Mouse (Mus musculus) hindlimb bud, embryonic 11.5 days (tissue): ENCODE results near the gene 1700001C19Rik.

Source experiments
- DNase-seq: peaks from one replicate; pipeline ENCODE4 v3.0.0-alpha.2; 2012; ENCODE audit warnings: low read depth, low spot score; ENCODE audit errors: extremely low spot score

Gene 1700001C19Rik

GRCm38 (mm10) chr17:47462728-47463388 is 25.7 kb upstream of the 1700001C19Rik start:
- DNase-seq: no peak

GRCm38 (mm10) chr17:47462209-47462608 is 25.0 kb upstream of the 1700001C19Rik start:
- no peak for DNase-seq

GRCm38 (mm10) chr17:47461688-47462087 is 24.5 kb upstream of the 1700001C19Rik start:
- no peak for DNase-seq

- no peak for DNase-seq
These were observed 22.3 kb upstream of the 1700001C19Rik start for GRCm38 (mm10) chr17:47459341-47459919.

DNA sequence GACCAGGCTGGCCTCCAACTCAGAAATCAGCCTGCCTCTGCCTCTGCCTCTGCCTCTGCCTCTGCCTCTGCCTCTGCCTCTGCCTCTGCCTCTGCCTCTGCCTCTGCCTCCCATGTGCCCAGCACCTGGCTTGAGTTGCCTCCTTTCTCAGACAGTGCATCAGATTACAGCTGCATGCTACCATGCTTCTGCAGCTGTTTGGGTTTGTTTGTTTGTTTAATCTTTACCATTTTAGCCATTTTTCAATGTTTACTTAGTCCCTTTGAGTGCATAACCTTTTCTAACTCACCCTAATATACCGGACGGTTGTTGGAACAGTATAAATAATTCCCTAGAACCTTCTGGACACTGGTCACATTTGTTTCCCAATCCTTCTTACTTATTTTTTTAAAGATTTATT is 21.8 kb upstream of the 1700001C19Rik start:
- no peak for DNase-seq

GRCm38 (mm10) chr17:47458310-47458709 is 21.1 kb upstream of the 1700001C19Rik start:
- no peak for DNase-seq

- no peak for DNase-seq
These were observed 17.5 kb upstream of the 1700001C19Rik start for GRCm38 (mm10) chr17:47454675-47455074.

GRCm38 (mm10) chr17:47452886-47453285 is 15.7 kb upstream of the 1700001C19Rik start:
- DNase-seq: no peak

DNA sequence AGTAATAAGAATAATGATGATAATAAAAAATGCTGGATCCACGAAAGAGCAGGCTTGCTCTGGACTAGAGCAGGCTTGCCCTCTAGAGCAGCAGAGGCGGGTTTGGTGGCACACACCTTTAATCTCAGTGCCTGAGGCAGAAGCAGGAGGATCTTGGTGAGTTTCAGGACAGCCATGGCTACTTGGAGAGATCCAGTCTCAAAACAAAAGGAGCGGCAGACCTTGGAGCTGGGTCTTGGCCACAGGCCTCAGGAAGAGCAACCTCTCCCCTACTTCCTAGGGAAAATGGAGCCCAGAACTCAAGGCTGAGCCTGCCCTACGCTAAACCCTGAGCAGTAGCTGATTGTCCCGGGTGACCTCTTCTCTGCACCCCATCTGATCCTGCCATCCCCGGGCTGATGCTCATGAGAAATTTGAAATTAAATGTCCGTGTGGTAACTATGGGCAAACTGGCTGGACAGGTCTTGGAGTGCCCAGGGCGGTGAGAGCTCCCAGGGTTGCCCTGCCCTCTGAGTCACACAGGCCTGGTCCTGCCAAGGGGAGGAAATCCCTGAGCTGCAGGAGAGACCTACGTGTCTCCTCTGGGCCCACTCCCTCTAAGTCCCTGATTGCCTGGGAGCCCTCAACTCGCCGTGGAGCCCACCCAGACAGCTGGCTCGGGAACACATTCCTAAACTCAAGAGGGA is 13.8 kb upstream of the 1700001C19Rik start:
- no peak for DNase-seq

GRCm38 (mm10) chr17:47450239-47450638 is 13.1 kb upstream of the 1700001C19Rik start:
- no peak for DNase-seq

DNA sequence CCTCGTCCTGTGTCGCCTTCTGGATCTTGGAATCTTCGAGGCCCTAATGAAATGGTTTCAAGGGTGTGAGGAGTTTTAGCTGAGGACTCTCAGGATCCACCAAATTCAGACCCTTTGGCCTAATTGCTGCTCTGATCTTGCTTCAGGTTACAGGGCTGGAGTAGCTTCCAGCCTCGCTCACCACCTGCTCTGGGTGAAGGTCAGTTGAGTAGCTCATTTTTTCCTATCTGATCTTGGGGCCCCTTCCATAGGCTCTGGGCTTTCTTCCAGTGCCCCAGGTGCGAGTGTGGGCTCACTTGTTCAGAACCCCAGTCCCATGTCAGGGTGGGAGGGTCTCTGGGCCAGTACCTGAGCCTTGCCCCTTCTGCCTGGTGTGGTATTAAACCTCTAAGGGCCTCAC is 12.3 kb upstream of the 1700001C19Rik start:
- no peak for DNase-seq

GRCm38 (mm10) chr17:47448523-47449372 is 11.6 kb upstream of the 1700001C19Rik start:
- DNase-seq: no peak

DNA sequence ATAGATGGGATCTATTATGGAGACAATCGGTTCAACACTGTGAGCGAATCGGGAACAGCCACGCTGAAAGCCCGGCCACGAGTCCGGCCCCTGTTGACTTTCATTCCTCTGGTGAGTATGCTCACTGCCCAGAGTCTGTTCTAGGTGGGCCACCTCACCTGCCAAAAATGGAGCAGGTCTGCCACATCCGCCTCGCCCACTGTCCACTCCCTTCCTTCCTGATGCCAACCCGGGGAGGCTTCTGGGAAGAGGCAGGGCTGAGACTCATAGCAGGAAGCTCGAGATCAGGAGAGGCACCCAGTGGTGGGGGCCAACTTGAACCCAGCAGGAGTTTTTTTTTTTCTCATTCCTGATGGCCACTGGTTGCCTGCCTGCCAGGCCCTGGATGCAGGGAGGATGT is 9.4 kb upstream of the 1700001C19Rik start:
- no peak for DNase-seq

GRCm38 (mm10) chr17:47446025-47446424 is 8.8 kb upstream of the 1700001C19Rik start:
- no peak for DNase-seq

- no peak for DNase-seq
These were observed 8.3 kb upstream of the 1700001C19Rik start for GRCm38 (mm10) chr17:47445518-47445917.

GRCm38 (mm10) chr17:47444113-47444512 is 6.9 kb upstream of the 1700001C19Rik start:
- no peak for DNase-seq

- no peak for DNase-seq
These were observed 5.1 kb upstream of the 1700001C19Rik start for GRCm38 (mm10) chr17:47442271-47442670.

GRCm38 (mm10) chr17:47441296-47442051 is 4.3 kb upstream of the 1700001C19Rik start:
- DNase-seq: no peak

DNA sequence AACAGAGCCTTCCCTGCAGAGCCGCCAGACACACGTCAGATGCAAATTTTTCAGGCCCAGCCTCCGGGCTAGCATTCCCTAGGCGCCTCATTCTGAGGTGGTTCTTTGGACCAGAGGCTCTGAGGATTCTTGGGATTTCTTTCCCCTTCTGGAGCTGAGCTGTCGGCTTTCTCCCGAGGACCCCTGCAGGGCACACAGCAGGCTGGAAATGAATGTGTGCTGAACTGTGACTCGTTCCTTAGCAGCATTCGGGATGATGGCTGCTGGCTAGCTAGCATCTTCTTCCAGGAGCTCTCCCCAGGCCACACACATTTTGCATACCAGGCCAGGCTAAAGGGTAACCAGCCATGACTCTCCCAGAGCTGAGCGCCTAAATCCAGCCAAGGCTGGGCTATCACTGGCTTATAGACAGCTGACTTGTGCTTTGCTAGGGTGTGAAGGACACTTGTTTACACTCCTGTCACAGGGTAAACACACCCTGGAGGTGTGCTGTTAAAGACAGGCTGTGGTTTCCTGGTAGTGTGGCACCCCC is 3.2 kb upstream of the 1700001C19Rik start:
- no peak for DNase-seq

DNA sequence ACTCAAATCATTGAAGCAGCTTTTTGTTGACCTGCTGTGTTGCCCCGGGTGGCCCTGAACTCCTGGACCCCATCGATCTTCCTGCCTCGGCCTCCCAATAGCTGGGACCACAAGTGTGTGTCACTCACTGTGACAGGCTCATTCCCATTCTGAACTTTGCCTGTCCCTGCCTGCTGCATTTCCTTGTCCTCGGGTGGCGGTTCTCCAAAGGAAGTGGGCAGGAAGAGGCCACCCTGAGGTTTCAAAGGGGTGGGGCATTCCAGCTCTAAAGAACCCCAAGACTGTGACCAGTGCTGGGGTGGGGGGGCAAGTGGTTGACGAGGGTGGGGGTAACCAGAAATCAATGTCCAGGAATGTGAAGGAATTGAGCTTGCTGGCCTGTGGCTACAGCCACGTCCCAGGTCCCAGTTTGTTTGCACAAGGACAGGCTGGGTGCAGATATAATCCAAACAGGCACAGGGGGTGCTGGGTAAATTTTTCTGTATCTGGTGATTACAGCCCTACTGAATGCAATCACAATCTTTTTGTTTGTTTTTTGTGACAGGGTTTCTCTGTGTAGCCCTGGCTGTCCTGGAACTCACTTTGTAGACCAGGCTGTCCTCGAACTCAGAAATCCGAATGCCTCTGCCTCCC is 2.3 kb upstream of the 1700001C19Rik start:
- no peak for DNase-seq
